Mouse (Mus musculus): Measurements from ENCODE around the gene Pde4d. TPM values are rescaled to one million over a fixed set of nuclear protein-coding genes. Genes with fewer than 3 reads are reported as not detected.

Gene Pde4d
- polyA plus RNA-seq, 1 experiment from 2014 or later: 13.6 TPM

DNA sequence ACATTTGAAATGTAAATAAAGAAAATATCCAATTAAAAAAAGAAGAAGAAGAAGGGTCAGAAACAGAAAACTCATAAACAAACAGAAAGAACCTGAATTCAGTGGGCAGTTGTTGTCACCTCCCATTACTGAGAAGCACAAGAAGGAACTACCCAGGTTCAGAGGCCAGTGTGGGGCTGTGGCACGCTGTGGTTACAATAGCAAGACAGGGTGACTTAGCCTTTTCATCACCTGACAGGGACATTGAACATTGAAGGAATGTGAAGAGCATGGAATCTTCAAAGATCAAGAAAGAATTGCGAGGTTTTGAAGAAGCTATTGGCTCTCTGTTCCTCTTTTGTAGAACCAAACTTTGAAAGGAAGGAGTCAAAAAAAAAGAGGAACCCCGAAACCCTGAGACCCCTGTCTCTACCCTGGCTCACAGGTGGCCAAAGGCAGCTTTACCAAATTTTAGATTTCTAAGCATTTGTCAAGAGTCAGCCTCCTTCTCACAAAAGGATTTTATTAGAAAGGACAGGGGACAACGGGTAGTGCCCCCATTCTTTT is 987.6 kb downstream of the Pde4d start:
- Histone ChIP-seq H3K36me3 (ENCODE audit: control insufficient read depth, insufficient read depth, low read length) (no peaks in the 10 kb centered on the region), H3K9ac (ENCODE audit: low read depth, low read length) (no peak overlapping the region), H3K4me2 (ENCODE audit: low read depth, low read length) (no peak overlapping the region), H3K27me3 (replicated peaks; ENCODE audit: control insufficient read depth, insufficient read depth, low read length) (no peaks in the 10 kb centered on the region), H3K4me3 (ENCODE audit: low read depth, low read length) (no peak overlapping the region), H3K4me1 (ENCODE audit: control insufficient read depth, insufficient read depth, low read length) (peaks cover 9% of the 10 kb centered on the region), H3K27ac (replicated peaks; ENCODE audit: low read depth, low read length) (no peak overlapping the region), H3K9me3 (ENCODE audit: control insufficient read depth, low read length) (no peaks in the 10 kb centered on the region)
- DNase-seq (ENCODE audit: low spot score) (no peak), ATAC-seq (ENCODE audit: low read depth) (no peak)
- 63% methylated on average over 4 of the region's 4 CpGs for WGBS

DNA sequence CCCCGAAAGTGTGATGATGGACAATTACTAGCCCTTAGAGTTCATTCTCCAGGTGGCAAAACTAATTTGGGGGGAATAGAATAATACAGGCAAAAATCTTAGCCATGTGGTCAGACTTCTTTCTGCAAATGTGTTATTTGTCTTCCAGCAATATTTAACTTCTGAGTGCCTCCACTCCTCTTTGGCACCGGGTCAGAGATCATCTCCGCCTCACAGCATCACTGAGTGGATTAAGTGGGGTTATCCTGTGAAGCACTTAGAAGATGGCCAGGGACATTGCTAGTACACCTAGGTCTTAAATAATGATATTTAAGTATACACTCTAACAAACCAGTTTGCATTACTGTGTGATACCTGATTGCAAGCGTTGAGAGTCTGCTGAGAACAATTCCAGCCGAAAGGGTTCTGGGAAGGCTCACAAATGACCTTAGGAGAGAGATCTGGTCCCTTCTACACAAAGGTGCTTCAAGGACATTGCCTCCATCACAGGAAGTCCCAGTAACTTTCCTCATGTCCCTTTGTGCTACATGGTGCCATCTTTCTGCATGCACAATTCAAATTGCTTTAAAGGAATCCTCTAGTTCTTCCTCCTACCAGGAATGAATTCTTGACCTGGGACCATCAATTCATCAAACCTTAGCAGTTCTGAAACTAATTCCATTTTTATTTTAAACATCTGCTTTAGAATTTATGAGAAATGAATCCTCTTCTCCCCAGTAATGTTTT is 989.9 kb downstream of the Pde4d start:
- no peak overlapping the region for H3K9ac ChIP-seq (ENCODE audit: low read depth, low read length)
- DNase-seq (ENCODE audit: low spot score): no peak
- 65% methylated on average over 5 of the region's 5 CpGs for WGBS
- no peaks in the 10 kb centered on the region for H3K36me3 ChIP-seq (ENCODE audit: control insufficient read depth, insufficient read depth, low read length)
- peak overlapping the region; percentile 81 for H3K4me2 ChIP-seq (ENCODE audit: low read depth, low read length)
- H3K27ac ChIP-seq (replicated peaks; ENCODE audit: low read depth, low read length): peak overlapping the region; percentile 87
- peak overlapping the region; percentile 54 for H3K4me3 ChIP-seq (ENCODE audit: low read depth, low read length)
- no peaks in the 10 kb centered on the region for H3K9me3 ChIP-seq (ENCODE audit: control insufficient read depth, low read length)
- H3K4me1 ChIP-seq (ENCODE audit: control insufficient read depth, insufficient read depth, low read length): peaks cover 9% of the 10 kb centered on the region
- H3K27me3 ChIP-seq (replicated peaks; ENCODE audit: control insufficient read depth, insufficient read depth, low read length): no peaks in the 10 kb centered on the region
- ATAC-seq (ENCODE audit: low read depth): no peak

GRCm38 (mm10) chr13:109440331-109440730 is 990.6 kb downstream of the Pde4d start:
- Histone ChIP-seq H3K27me3 (replicated peaks; ENCODE audit: control insufficient read depth, insufficient read depth, low read length) (no peaks in the 10 kb centered on the region), H3K9me3 (ENCODE audit: control insufficient read depth, low read length) (no peaks in the 10 kb centered on the region), H3K27ac (replicated peaks; ENCODE audit: low read depth, low read length) (peak overlapping the region; percentile 87), H3K4me1 (ENCODE audit: control insufficient read depth, insufficient read depth, low read length) (peaks cover 9% of the 10 kb centered on the region), H3K4me2 (ENCODE audit: low read depth, low read length) (peak overlapping the region; percentile 81), H3K4me3 (ENCODE audit: low read depth, low read length) (peak overlapping the region; percentile 54), H3K9ac (ENCODE audit: low read depth, low read length) (peak overlapping the region; percentile 60), H3K36me3 (ENCODE audit: control insufficient read depth, insufficient read depth, low read length) (no peaks in the 10 kb centered on the region)
- WGBS: under 1% methylated on average over 8 of the region's 8 CpGs
- ATAC-seq (ENCODE audit: low read depth) (peak; percentile 90), DNase-seq (ENCODE audit: low spot score) (peak; percentile 96)

DNA sequence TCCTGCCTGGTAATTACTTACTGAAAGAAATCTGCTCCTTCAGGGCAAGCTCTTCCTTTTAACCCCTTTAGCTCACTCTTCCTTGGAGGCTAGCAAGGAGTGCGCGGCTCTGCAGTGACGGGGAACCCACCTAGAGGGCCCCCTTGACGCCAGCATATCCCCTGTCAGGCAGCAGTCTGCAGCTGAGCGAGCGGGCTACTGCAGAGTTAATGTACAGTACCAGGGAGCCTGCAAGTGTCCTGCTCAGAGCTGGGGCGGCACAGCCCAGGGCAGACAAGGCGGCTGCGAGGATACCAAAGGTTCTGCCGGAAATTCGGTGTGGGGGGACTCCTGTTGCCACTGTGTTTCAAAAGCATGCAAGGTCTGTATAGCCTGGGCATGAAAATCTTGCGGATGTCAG is 991.1 kb downstream of the Pde4d start:
- peak overlapping the region; percentile 81 for H3K4me2 ChIP-seq (ENCODE audit: low read depth, low read length)

DNA sequence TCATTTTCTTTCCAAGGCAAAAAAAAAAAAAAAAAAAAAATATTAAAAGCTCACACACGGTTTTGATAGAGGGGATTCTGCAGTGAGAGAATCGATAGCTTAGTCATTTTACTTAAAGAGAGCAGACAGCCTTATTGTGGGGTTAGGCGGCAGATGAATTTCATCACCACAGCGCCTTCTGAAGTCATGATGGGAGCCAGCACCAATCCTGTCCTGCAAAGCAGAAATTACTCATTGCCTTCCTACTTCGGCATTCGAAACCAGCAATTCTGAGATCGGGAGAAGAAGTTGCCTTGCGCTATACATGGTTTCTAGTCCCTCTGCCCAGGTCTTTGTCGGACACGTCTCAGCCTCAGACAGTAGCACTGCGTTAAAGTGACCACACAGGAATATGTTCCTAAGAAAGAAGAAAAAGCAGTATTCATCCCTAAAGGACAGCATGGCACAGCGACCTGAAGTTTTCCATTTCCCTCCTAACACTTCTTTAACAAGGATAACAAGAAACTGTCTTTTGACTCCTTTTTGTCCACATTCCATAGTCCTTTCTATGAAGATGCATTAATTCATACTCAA is 991.7 kb downstream of the Pde4d start:
- Histone ChIP-seq H3K27ac (replicated peaks; ENCODE audit: low read depth, low read length) (peak overlapping the region; percentile 87), H3K9me3 (ENCODE audit: control insufficient read depth, low read length) (no peaks in the 10 kb centered on the region), H3K4me2 (ENCODE audit: low read depth, low read length) (peak overlapping the region; percentile 81), H3K27me3 (replicated peaks; ENCODE audit: control insufficient read depth, insufficient read depth, low read length) (no peaks in the 10 kb centered on the region), H3K4me1 (ENCODE audit: control insufficient read depth, insufficient read depth, low read length) (peaks cover 9% of the 10 kb centered on the region), H3K4me3 (ENCODE audit: low read depth, low read length) (peak overlapping the region; percentile 54), H3K9ac (ENCODE audit: low read depth, low read length) (peak overlapping the region; percentile 60), H3K36me3 (ENCODE audit: control insufficient read depth, insufficient read depth, low read length) (no peaks in the 10 kb centered on the region)
- DNase-seq (ENCODE audit: low spot score) (peak; percentile 66), ATAC-seq (ENCODE audit: low read depth) (0 out of 2 replicates have a peak, but pooled peaks have one; percentile 12)
- WGBS: 14% methylated on average over 12 of the region's 12 CpGs

More for the DNA sequence above, 991.1 kb downstream of the Pde4d start:
- ATAC-seq (ENCODE audit: low read depth) (peak; percentile 99), DNase-seq (ENCODE audit: low spot score) (peak; percentile 96)
- peak overlapping the region; percentile 54 for H3K4me3 ChIP-seq (ENCODE audit: low read depth, low read length)
- peaks cover 9% of the 10 kb centered on the region for H3K4me1 ChIP-seq (ENCODE audit: control insufficient read depth, insufficient read depth, low read length)
- H3K27ac ChIP-seq (replicated peaks; ENCODE audit: low read depth, low read length): peak overlapping the region; percentile 87
- H3K27me3 ChIP-seq (replicated peaks; ENCODE audit: control insufficient read depth, insufficient read depth, low read length): no peaks in the 10 kb centered on the region
- H3K9me3 ChIP-seq (ENCODE audit: control insufficient read depth, low read length): no peaks in the 10 kb centered on the region
- H3K36me3 ChIP-seq (ENCODE audit: control insufficient read depth, insufficient read depth, low read length): no peaks in the 10 kb centered on the region
- peak overlapping the region; percentile 60 for H3K9ac ChIP-seq (ENCODE audit: low read depth, low read length)
- under 1% methylated on average over 12 of the region's 12 CpGs for WGBS

DNA sequence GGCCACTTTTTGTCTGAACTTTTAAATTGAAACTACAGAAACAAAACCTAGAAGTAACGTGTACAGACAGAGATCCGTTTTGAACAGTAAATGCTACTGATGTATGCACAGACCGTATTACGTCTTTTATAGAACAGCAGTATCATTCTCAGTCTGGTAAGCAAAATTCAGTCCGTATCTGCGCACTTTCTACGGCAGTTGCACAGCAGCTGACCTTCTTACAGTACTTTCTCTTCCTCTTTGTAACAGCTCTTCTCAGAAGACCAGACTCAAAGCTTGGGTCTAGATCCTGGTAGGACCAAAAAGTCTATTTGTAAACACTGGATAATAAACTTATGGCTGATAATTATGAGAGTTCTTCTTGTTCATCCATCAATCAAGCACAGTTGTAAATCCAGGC is 996.4 kb downstream of the Pde4d start:
- Histone ChIP-seq H3K27ac (replicated peaks; ENCODE audit: low read depth, low read length) (no peak overlapping the region), H3K27me3 (replicated peaks; ENCODE audit: control insufficient read depth, insufficient read depth, low read length) (no peaks in the 10 kb centered on the region), H3K9ac (ENCODE audit: low read depth, low read length) (no peak overlapping the region), H3K4me3 (ENCODE audit: low read depth, low read length) (no peak overlapping the region), H3K4me2 (ENCODE audit: low read depth, low read length) (no peak overlapping the region), H3K36me3 (ENCODE audit: control insufficient read depth, insufficient read depth, low read length) (no peaks in the 10 kb centered on the region), H3K4me1 (ENCODE audit: control insufficient read depth, insufficient read depth, low read length) (peaks cover 9% of the 10 kb centered on the region), H3K9me3 (ENCODE audit: control insufficient read depth, low read length) (no peaks in the 10 kb centered on the region)
- DNase-seq (ENCODE audit: low spot score) (no peak), ATAC-seq (ENCODE audit: low read depth) (no peak)
- WGBS: 76% methylated on average over 7 of the region's 7 CpGs

- DNase-seq (ENCODE audit: low spot score) (no peak), ATAC-seq (ENCODE audit: low read depth) (no peak)
- WGBS: 73% methylated on average over 5 of the region's 5 CpGs
- Histone ChIP-seq H3K4me3 (ENCODE audit: low read depth, low read length) (no peak overlapping the region), H3K27me3 (replicated peaks; ENCODE audit: control insufficient read depth, insufficient read depth, low read length) (no peaks in the 10 kb centered on the region), H3K4me2 (ENCODE audit: low read depth, low read length) (no peak overlapping the region), H3K9me3 (ENCODE audit: control insufficient read depth, low read length) (no peaks in the 10 kb centered on the region), H3K9ac (ENCODE audit: low read depth, low read length) (no peak overlapping the region), H3K27ac (replicated peaks; ENCODE audit: low read depth, low read length) (no peak overlapping the region), H3K4me1 (ENCODE audit: control insufficient read depth, insufficient read depth, low read length) (no peaks in the 10 kb centered on the region), H3K36me3 (ENCODE audit: control insufficient read depth, insufficient read depth, low read length) (no peaks in the 10 kb centered on the region)
These were observed 998.4 kb downstream of the Pde4d start for GRCm38 (mm10) chr13:109448121-109448520.

DNA sequence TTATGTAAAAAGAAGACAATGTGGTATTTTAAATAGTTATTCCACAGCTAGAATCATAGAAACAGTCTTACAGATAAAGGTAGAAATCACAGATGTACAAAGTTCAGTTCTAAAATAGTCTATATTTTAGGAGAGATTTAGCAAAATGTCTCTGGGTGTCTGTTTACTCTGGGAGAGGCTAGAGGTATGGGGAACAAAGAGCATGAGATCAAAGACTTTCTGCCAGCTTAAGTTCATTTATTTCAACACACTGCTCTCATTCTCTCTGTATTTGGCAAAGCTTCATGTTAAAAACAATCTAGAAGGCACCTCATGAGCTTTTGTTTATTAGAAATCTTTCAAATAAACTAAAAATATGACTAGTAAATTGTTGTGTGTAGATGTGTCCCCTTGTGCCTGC is 1024.6 kb downstream of the Pde4d start:
- Histone ChIP-seq H3K9ac (ENCODE audit: low read depth, low read length) (no peak overlapping the region), H3K4me1 (ENCODE audit: control insufficient read depth, insufficient read depth, low read length) (peaks cover 6% of the 10 kb centered on the region)
- no peak for ATAC-seq (ENCODE audit: low read depth)

More for the DNA sequence above, 1024.6 kb downstream of the Pde4d start:
- H3K27ac ChIP-seq (replicated peaks; ENCODE audit: low read depth, low read length): no peak overlapping the region
- no peaks in the 10 kb centered on the region for H3K9me3 ChIP-seq (ENCODE audit: control insufficient read depth, low read length)
- no peak overlapping the region for H3K4me3 ChIP-seq (ENCODE audit: low read depth, low read length)
- H3K4me2 ChIP-seq (ENCODE audit: low read depth, low read length): no peak overlapping the region
- H3K36me3 ChIP-seq (ENCODE audit: control insufficient read depth, insufficient read depth, low read length): no peaks in the 10 kb centered on the region
- H3K27me3 ChIP-seq (replicated peaks; ENCODE audit: control insufficient read depth, insufficient read depth, low read length): no peaks in the 10 kb centered on the region
- DNase-seq (ENCODE audit: low spot score): no peak

Measured in embryonic facial prominence, embryonic 14.5 days (tissue).